ENCODE assay signal across 20 mouse cellular contexts in genomic region chr7:135600076-135600475, GRCm38 (mm10).
DNase-seq lines count a peak whose midpoint lies in the region; ATAC-seq and TF ChIP-seq lines count a peak whose summit lies in the region.
"Had no signal": no experiment of that assay in that cellular context is flagged by ENCODE, and none has a peak within 500 bp of the region (broad histone marks: within the 10 kb centered on the region; RNA-seq: fewer than 3 reads in every experiment).

No protein-coding gene starts in this region.

- H3K9me3 ChIP-seq in heart, embryonic 11.5 days (replicated peaks; ENCODE audit: control insufficient read depth, low read length): no peaks in the 10 kb centered on the region
- no peaks in the 10 kb centered on the region for H3K9me3 ChIP-seq in liver, embryonic 13.5 days (replicated peaks)
- no peaks in the 10 kb centered on the region for H3K9me3 ChIP-seq in liver, embryonic 11.5 days (ENCODE audit: control insufficient read depth, low read length)
- H3K9me3 ChIP-seq: embryonic facial prominence, embryonic 12.5 days; intestine, embryonic 15.5 days; limb, embryonic 13.5 days; lung, embryonic 15.5 days had no signal

- intact Hi-C loops in heart, adult 2 months (cut with DNase I): no loop called here

- peaks cover 12% of the 10 kb centered on the region; the same call in 1 of the 2 replicates for H3K36me3 ChIP-seq in heart, adult 2 months (ENCODE audit: control insufficient read depth, insufficient read depth, low read length)
- H3K36me3 ChIP-seq in heart, embryonic 11.5 days (ENCODE audit: control insufficient read depth, insufficient read depth, low read length): no peaks in the 10 kb centered on the region
- H3K36me3 ChIP-seq in liver, embryonic 13.5 days: no peaks in the 10 kb centered on the region
- H3K36me3 ChIP-seq in liver, embryonic 11.5 days (ENCODE audit: control insufficient read depth, insufficient read depth, low read length): no peaks in the 10 kb centered on the region
- H3K36me3 ChIP-seq: embryonic facial prominence, embryonic 12.5 days; intestine, embryonic 15.5 days; limb, embryonic 13.5 days; lung, embryonic 15.5 days had no signal

- WGBS in heart, adult 2 months: 57% methylated on average over 3 of the region's 3 CpGs
- WGBS in heart, embryonic 11.5 days (ENCODE audit: insufficient replicate concordance): 49% methylated on average over 3 of the region's 3 CpGs
- 29% methylated on average over 3 of the region's 3 CpGs for WGBS in liver, embryonic 13.5 days (ENCODE audit: insufficient replicate concordance)
- 37% methylated on average over 3 of the region's 3 CpGs for WGBS in liver, embryonic 11.5 days

- peak overlapping the region; percentile 20; the same call in 1 of the 2 replicates for H3K27ac ChIP-seq in heart, adult 2 months
- H3K27ac ChIP-seq in heart, embryonic 11.5 days (ENCODE audit: low read depth, low read length): no peak overlapping the region
- 0 out of 2 replicates have a peak overlapping the region, but pooled peaks have one; percentile 7 for H3K27ac ChIP-seq in liver, embryonic 13.5 days
- no peak overlapping the region for H3K27ac ChIP-seq in liver, embryonic 11.5 days (ENCODE audit: low read depth, low read length)
- H3K27ac ChIP-seq: embryonic facial prominence, embryonic 12.5 days; hindbrain, embryonic 14.5 days; intestine, embryonic 15.5 days; limb, embryonic 13.5 days; lung, embryonic 15.5 days had no signal

- no peak overlapping the region for H3K4me2 ChIP-seq in heart, embryonic 11.5 days
- no peak overlapping the region for H3K4me2 ChIP-seq in liver, embryonic 13.5 days
- H3K4me2 ChIP-seq in liver, embryonic 11.5 days: no peak overlapping the region
- H3K4me2 ChIP-seq: embryonic facial prominence, embryonic 12.5 days; hindbrain, embryonic 14.5 days; intestine, embryonic 15.5 days; limb, embryonic 13.5 days; lung, embryonic 15.5 days had no signal

- no peaks in the 10 kb centered on the region for H3K79me2 ChIP-seq in heart, adult 2 months (replicated peaks; ENCODE audit: control insufficient read depth, insufficient read depth, low read length)

- H3K4me3 ChIP-seq in heart, adult 2 months: no peak overlapping the region
- H3K4me3 ChIP-seq in heart, embryonic 11.5 days (ENCODE audit: low read depth, low read length): no peak overlapping the region
- no peak overlapping the region for H3K4me3 ChIP-seq in liver, embryonic 13.5 days (replicated peaks)
- no peak overlapping the region for H3K4me3 ChIP-seq in liver, embryonic 11.5 days (ENCODE audit: low read depth, low read length)
- H3K4me3 ChIP-seq: embryonic facial prominence, embryonic 12.5 days; intestine, embryonic 15.5 days; limb, embryonic 13.5 days; lung, embryonic 15.5 days had no signal

- no peak for TF ChIP-seq POLR2A in heart, adult 2 months (IDR thresholded peaks at IDR 0.05; ENCODE audit: insufficient read depth, low read depth, low read length)

- no peaks in the 10 kb centered on the region for H3K27me3 ChIP-seq in heart, adult 2 months (ENCODE audit: control insufficient read depth, insufficient read depth, low read length)
- no peaks in the 10 kb centered on the region; the same call in 1 of the 2 replicates for H3K27me3 ChIP-seq in heart, embryonic 11.5 days (ENCODE audit: control insufficient read depth, insufficient read depth, low read length)
- H3K27me3 ChIP-seq in liver, embryonic 13.5 days: no peaks in the 10 kb centered on the region
- H3K27me3 ChIP-seq in liver, embryonic 11.5 days (replicated peaks; ENCODE audit: control insufficient read depth, insufficient read depth, low read length): no peaks in the 10 kb centered on the region
- H3K27me3 ChIP-seq: embryonic facial prominence, embryonic 12.5 days; intestine, embryonic 15.5 days; limb, embryonic 13.5 days; lung, embryonic 15.5 days had no signal

- no peak for TF ChIP-seq CTCF in heart, adult 2 months (IDR thresholded peaks at IDR 0.05)

- no peak for TF ChIP-seq EP300 in heart, adult 2 months (IDR thresholded peaks at IDR 0.05; ENCODE audit: insufficient read depth, low read depth, low read length)

- H3K9ac ChIP-seq in heart, adult 2 months (ENCODE audit: low read depth, low read length): no peak overlapping the region
- no peak overlapping the region for H3K9ac ChIP-seq in heart, embryonic 11.5 days (ENCODE audit: low read depth, low read length)
- no peak overlapping the region for H3K9ac ChIP-seq in liver, embryonic 13.5 days
- no peak overlapping the region for H3K9ac ChIP-seq in liver, embryonic 11.5 days (ENCODE audit: low read depth, low read length)
- H3K9ac ChIP-seq: embryonic facial prominence, embryonic 12.5 days; hindbrain, embryonic 14.5 days; intestine, embryonic 15.5 days; limb, embryonic 13.5 days; lung, embryonic 15.5 days had no signal

- H3K4me1 ChIP-seq in heart, adult 2 months (ENCODE audit: control insufficient read depth, insufficient read depth, low read length): peaks cover 38% of the 10 kb centered on the region
- H3K4me1 ChIP-seq in heart, embryonic 11.5 days (ENCODE audit: control insufficient read depth, insufficient read depth, low read length): peaks cover 31% of the 10 kb centered on the region
- peaks cover 99% of the 10 kb centered on the region for H3K4me1 ChIP-seq in liver, embryonic 13.5 days (replicated peaks)
- H3K4me1 ChIP-seq in liver, embryonic 11.5 days (replicated peaks; ENCODE audit: control insufficient read depth, insufficient read depth, low read length): peaks cover 71% of the 10 kb centered on the region

- no peak for ATAC-seq in heart, embryonic 11.5 days (replicated peaks; ENCODE audit: insufficient number of reproducible peaks, low FRiP score, low TSS enrichment)
- ATAC-seq in liver, embryonic 13.5 days (ENCODE audit: low read depth): no peak
- no peak for ATAC-seq in liver, embryonic 11.5 days (replicated peaks; ENCODE audit: low FRiP score)
- ATAC-seq: forebrain, embryonic 14.5 days; intestine, embryonic 15.5 days had no signal

- DNase-seq in heart, adult 2 months: no peak
- no peak for DNase-seq in liver, embryonic 13.5 days
- no peak for DNase-seq in liver, embryonic 11.5 days (ENCODE audit: low spot score)
- peak; percentile 63 for DNase-seq in brain, adult 2 months (ENCODE audit: low read depth, low spot score)
- DNase-seq in adrenal gland, postnatal 10 days: no peak
- DNase-seq in right cerebral cortex, postnatal 4 days: no peak
- DNase-seq: cerebellum, adult 8-10 months; heart, adult 11 months; heart, postnatal 36 days; kidney, postnatal 4 days; lung, postnatal 4 days; retina, postnatal 1 day; thymus, adult 2 months had no signal

Comparison
In these comparisons a context has a peak if more than half of its experiments do, and no peak if none do; other contexts are left out.
1. H3K27ac ChIP-seq: peak in heart, adult 2 months (single experiment) and liver, embryonic 13.5 days (single experiment); none in heart, embryonic 11.5 days (single experiment) and liver, embryonic 11.5 days (single experiment).